25 mouse cellular contexts compared by ENCODE assay signal in the genomic region with DNA sequence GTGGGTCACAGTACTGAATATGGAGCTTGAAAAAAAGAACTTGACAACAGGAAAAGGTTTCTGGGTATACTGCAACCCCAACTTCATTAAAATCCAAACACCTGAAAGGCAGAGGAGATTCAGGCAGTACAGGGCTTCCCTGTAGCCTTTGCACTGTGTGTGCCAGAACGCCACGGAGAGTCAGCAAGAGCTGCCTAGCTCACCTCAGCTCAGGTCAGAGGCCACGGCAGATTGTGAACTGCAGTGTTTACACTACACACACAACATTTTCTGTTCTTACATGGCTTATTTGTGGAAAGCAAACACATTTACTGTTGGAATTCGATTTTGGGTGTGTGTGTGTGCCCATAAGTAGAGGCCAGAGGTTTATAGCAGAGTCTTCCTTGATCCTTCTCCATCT. TPM values are rescaled to one million over a fixed set of nuclear protein-coding genes. Genes with fewer than 3 reads are reported as not detected.
DNase-seq lines count a peak whose midpoint lies in the region; ATAC-seq and TF ChIP-seq lines count a peak whose summit lies in the region.
"Had no signal": no experiment of that assay in that cellular context is flagged by ENCODE, and none has a peak within 500 bp of the region (broad histone marks: within the 10 kb centered on the region; RNA-seq: fewer than 3 reads in every experiment).

No protein-coding gene starts in this region.

- no peak for TF ChIP-seq POLR2A in liver, adult 2 months (IDR thresholded peaks at IDR 0.05; ENCODE audit: extremely low read depth, insufficient read depth, low read length)

- no peak overlapping the region for H3K4me2 ChIP-seq in forebrain, embryonic 11.5 days (ENCODE audit: low read depth, low read length, severe bottlenecking)
- H3K4me2 ChIP-seq in forebrain, embryonic 14.5 days (ENCODE audit: low read length): no peak overlapping the region
- H3K4me2 ChIP-seq in liver, embryonic 11.5 days: no peak overlapping the region
- H3K4me2 ChIP-seq in liver, embryonic 16.5 days (ENCODE audit: low read depth, low read length): no peak overlapping the region
- H3K4me2 ChIP-seq: embryonic facial prominence, embryonic 12.5 days; forebrain, embryonic 12.5 days; forebrain, embryonic 15.5 days had no signal

- H3K27ac ChIP-seq in forebrain, embryonic 11.5 days (ENCODE audit: low read depth, low read length): no peak overlapping the region
- no peak overlapping the region for H3K27ac ChIP-seq in forebrain, embryonic 14.5 days (ENCODE audit: low read depth, low read length)
- no peak overlapping the region for H3K27ac ChIP-seq in liver, adult 2 months (replicated peaks; ENCODE audit: insufficient read depth, low read depth, low read length)
- no peak overlapping the region for H3K27ac ChIP-seq in liver, embryonic 11.5 days (ENCODE audit: low read depth, low read length)
- H3K27ac ChIP-seq in liver, embryonic 16.5 days (ENCODE audit: low read length): no peak overlapping the region
- H3K27ac ChIP-seq in limb, embryonic 10.5 days: no peak overlapping the region
- H3K27ac ChIP-seq: embryonic facial prominence, embryonic 10.5 days; embryonic facial prominence, embryonic 12.5 days; forebrain, embryonic 12.5 days; forebrain, embryonic 15.5 days had no signal

- no peak for ATAC-seq in forebrain, embryonic 11.5 days (replicated peaks; ENCODE audit: low FRiP score)
- no peak for ATAC-seq in forebrain, embryonic 14.5 days
- ATAC-seq in liver, embryonic 11.5 days (replicated peaks; ENCODE audit: low FRiP score): no peak
- ATAC-seq in liver, embryonic 16.5 days (ENCODE audit: low read depth): peak; percentile 71; the same call in 1 of the 2 replicates
- ATAC-seq: activated CD4-positive, CD25-positive, alpha-beta regulatory T cell, adult 4 months; CD4-positive, CD25-positive, alpha-beta regulatory T cell, adult 4 months; forebrain, embryonic 15.5 days; Patski had no signal

- H3K9me3 ChIP-seq in forebrain, embryonic 11.5 days (ENCODE audit: control insufficient read depth, low read length): no peaks in the 10 kb centered on the region
- H3K9me3 ChIP-seq in forebrain, embryonic 14.5 days (replicated peaks; ENCODE audit: control insufficient read depth, low read length): no peaks in the 10 kb centered on the region
- no peaks in the 10 kb centered on the region for H3K9me3 ChIP-seq in liver, embryonic 11.5 days (ENCODE audit: control insufficient read depth, low read length)
- no peaks in the 10 kb centered on the region for H3K9me3 ChIP-seq in liver, embryonic 16.5 days (replicated peaks; ENCODE audit: control insufficient read depth, low read length)
- no peaks in the 10 kb centered on the region; the same call in 1 of the 2 replicates for H3K9me3 ChIP-seq in limb, embryonic 10.5 days (replicated peaks)
- H3K9me3 ChIP-seq: embryonic facial prominence, embryonic 10.5 days; embryonic facial prominence, embryonic 12.5 days; forebrain, embryonic 12.5 days; forebrain, embryonic 15.5 days had no signal

- WGBS in forebrain, embryonic 11.5 days: 81% methylated on average over 4 of the region's 4 CpGs
- 84% methylated on average over 4 of the region's 4 CpGs for WGBS in forebrain, embryonic 14.5 days
- WGBS in liver, adult 2 months: 13% methylated on average over 4 of the region's 4 CpGs
- WGBS in liver, embryonic 11.5 days: 57% methylated on average over 4 of the region's 4 CpGs
- WGBS in liver, embryonic 16.5 days (ENCODE audit: insufficient replicate concordance): 44% methylated on average over 4 of the region's 4 CpGs
- 83% methylated on average over 4 of the region's 4 CpGs for WGBS in limb, embryonic 10.5 days

- no peak for TF ChIP-seq CTCF in liver, adult 2 months (IDR thresholded peaks at IDR 0.05; ENCODE audit: low read depth, low read length)

- no peak overlapping the region for H3K4me3 ChIP-seq in forebrain, embryonic 11.5 days (ENCODE audit: low read depth, low read length)
- H3K4me3 ChIP-seq in forebrain, embryonic 14.5 days (ENCODE audit: low read depth, low read length): no peak overlapping the region
- H3K4me3 ChIP-seq in liver, adult 2 months (ENCODE audit: insufficient read depth, low read depth, low read length): no peak overlapping the region
- no peak overlapping the region for H3K4me3 ChIP-seq in liver, embryonic 11.5 days (ENCODE audit: low read depth, low read length)
- H3K4me3 ChIP-seq in liver, embryonic 16.5 days (ENCODE audit: low read depth, low read length): no peak overlapping the region
- H3K4me3 ChIP-seq in limb, embryonic 10.5 days: no peak overlapping the region
- H3K4me3 ChIP-seq: embryonic facial prominence, embryonic 10.5 days; embryonic facial prominence, embryonic 12.5 days; forebrain, embryonic 12.5 days; forebrain, embryonic 15.5 days had no signal

- DNase-seq in forebrain, embryonic 11.5 days (ENCODE audit: low spot score): peak; percentile 9
- DNase-seq in forebrain, embryonic 14.5 days (ENCODE audit: low spot score): no peak
- DNase-seq in liver, adult 2 months (ENCODE audit: extremely low read depth, low read depth, low spot score): peak; percentile 85
- no peak for DNase-seq in liver, embryonic 11.5 days (ENCODE audit: low spot score)
- no peak for DNase-seq in heart, adult 18-20 months
- DNase-seq in limb, embryonic 10.5 days (ENCODE audit: low spot score): no peak
- DNase-seq: adrenal gland, adult 8-10 months; adrenal gland, postnatal 14 days; adrenal gland, postnatal 36 days; B cell, adult 2 months; cerebellum, adult 11-12 months; cerebellum, adult 2 months; cerebellum, adult 9-10 months; cerebellum, postnatal 10 days; cerebellum, postnatal 25 days had no signal

- no peak overlapping the region for H3K9ac ChIP-seq in forebrain, embryonic 11.5 days (ENCODE audit: low read length)
- H3K9ac ChIP-seq in forebrain, embryonic 14.5 days (ENCODE audit: low read length): no peak overlapping the region
- no peak overlapping the region for H3K9ac ChIP-seq in liver, adult 2 months (ENCODE audit: low read depth, low read length)
- no peak overlapping the region for H3K9ac ChIP-seq in liver, embryonic 11.5 days (ENCODE audit: low read depth, low read length)
- no peak overlapping the region for H3K9ac ChIP-seq in liver, embryonic 16.5 days (ENCODE audit: low read depth, low read length)
- H3K9ac ChIP-seq: embryonic facial prominence, embryonic 12.5 days; forebrain, embryonic 12.5 days; forebrain, embryonic 15.5 days had no signal

- no peaks in the 10 kb centered on the region; the same call in 1 of the 2 replicates for H3K4me1 ChIP-seq in forebrain, embryonic 11.5 days (replicated peaks; ENCODE audit: control insufficient read depth, insufficient read depth, low read length)
- H3K4me1 ChIP-seq in forebrain, embryonic 14.5 days (ENCODE audit: control insufficient read depth, insufficient read depth, low read length): no peaks in the 10 kb centered on the region
- no peaks in the 10 kb centered on the region; the same call in 1 of the 2 replicates for H3K4me1 ChIP-seq in liver, adult 2 months (ENCODE audit: control insufficient read depth, insufficient read depth, low read length)
- no peaks in the 10 kb centered on the region for H3K4me1 ChIP-seq in liver, embryonic 11.5 days (replicated peaks; ENCODE audit: control insufficient read depth, insufficient read depth, low read length)
- no peaks in the 10 kb centered on the region; the same call in 1 of the 2 replicates for H3K4me1 ChIP-seq in liver, embryonic 16.5 days (ENCODE audit: control insufficient read depth, low read depth, low read length)
- peaks cover 17% of the 10 kb centered on the region for H3K4me1 ChIP-seq in limb, embryonic 10.5 days

- H3K79me2 ChIP-seq in liver, adult 2 months (ENCODE audit: control insufficient read depth, insufficient read depth, low read length): no peaks in the 10 kb centered on the region

- H3K36me3 ChIP-seq in forebrain, embryonic 11.5 days (ENCODE audit: control insufficient read depth, insufficient read depth, low read length): no peaks in the 10 kb centered on the region
- H3K36me3 ChIP-seq in forebrain, embryonic 14.5 days (ENCODE audit: control insufficient read depth, insufficient read depth, low read length): no peaks in the 10 kb centered on the region
- H3K36me3 ChIP-seq in liver, adult 2 months (ENCODE audit: control insufficient read depth, insufficient read depth, low read length): no peaks in the 10 kb centered on the region
- H3K36me3 ChIP-seq in liver, embryonic 11.5 days (ENCODE audit: control insufficient read depth, insufficient read depth, low read length): no peaks in the 10 kb centered on the region
- no peaks in the 10 kb centered on the region for H3K36me3 ChIP-seq in liver, embryonic 16.5 days (ENCODE audit: control insufficient read depth, insufficient read depth)
- H3K36me3 ChIP-seq in limb, embryonic 10.5 days: no peaks in the 10 kb centered on the region
- H3K36me3 ChIP-seq: embryonic facial prominence, embryonic 10.5 days; embryonic facial prominence, embryonic 12.5 days; forebrain, embryonic 12.5 days; forebrain, embryonic 15.5 days; G1E had no signal

- no peaks in the 10 kb centered on the region for H3K27me3 ChIP-seq in forebrain, embryonic 11.5 days (ENCODE audit: control insufficient read depth, insufficient read depth, low read length)
- H3K27me3 ChIP-seq in forebrain, embryonic 14.5 days (replicated peaks; ENCODE audit: control insufficient read depth, insufficient read depth, low read length): no peaks in the 10 kb centered on the region
- H3K27me3 ChIP-seq in liver, adult 2 months (ENCODE audit: control insufficient read depth, insufficient read depth, low read length): no peaks in the 10 kb centered on the region
- peaks cover 5% of the 10 kb centered on the region for H3K27me3 ChIP-seq in liver, embryonic 11.5 days (replicated peaks; ENCODE audit: control insufficient read depth, insufficient read depth, low read length)
- H3K27me3 ChIP-seq in liver, embryonic 16.5 days (ENCODE audit: control insufficient read depth, insufficient read depth, low read depth, low read length): peaks cover 15% of the 10 kb centered on the region
- H3K27me3 ChIP-seq in limb, embryonic 10.5 days (ENCODE audit: low read depth, poor library complexity, severe bottlenecking): no peaks in the 10 kb centered on the region
- H3K27me3 ChIP-seq: CH12.LX; embryonic facial prominence, embryonic 12.5 days; forebrain, embryonic 12.5 days; forebrain, embryonic 15.5 days; Patski had no signal

RNA-seq across cellular contexts. Expression of a gene that starts 5.2 kb away (rescaled TPM):
- polyA plus RNA-seq in forebrain, embryonic 11.5 days (2014; fragmentation: Nextera tagmentation; extraction: Ambion mirVana): 185 and 192 TPM in 2 replicates
- 30.5 and 40.6 TPM in 2 replicates for polyA plus RNA-seq in forebrain, embryonic 14.5 days (2014; fragmentation: Nextera tagmentation; extraction: Ambion mirVana)
- 13.9 and 23.2 TPM in 2 replicates for total RNA-seq in liver, adult 2 months (2014; rRNA removed)
- 28.2 and 44.3 TPM in 2 replicates for polyA plus RNA-seq in liver, adult 2 months (2012; rRNA removed)
- polyA plus RNA-seq in liver, embryonic 11.5 days (2014; fragmentation: Nextera tagmentation; extraction: Ambion mirVana): 27.5 and 29.4 TPM in 2 replicates
- polyA plus RNA-seq in liver, embryonic 16.5 days (2015; fragmentation: Nextera tagmentation; extraction: Ambion mirVana): 1.2 and 1.9 TPM in 2 replicates
- total RNA-seq in heart, adult 18-20 months (2021): 10 to 100 TPM; 23.9 to 26.0 TPM
- polyA plus RNA-seq in limb, embryonic 10.5 days (2016; fragmentation: Nextera tagmentation; extraction: Ambion mirVana): 143 and 161 TPM in 2 replicates
- total RNA-seq: CH12.LX, G1E had no signal
- polyA plus RNA-seq: activated CD4-positive, CD25-positive, alpha-beta regulatory T cell, adult 4 months; CD4-positive, CD25-positive, alpha-beta regulatory T cell, adult 4 months; G1E had no signal

Comparison
In these comparisons a context has a peak if more than half of its experiments do, and no peak if none do; other contexts are left out.
1. DNase-seq: peak in forebrain, embryonic 11.5 days (single experiment) and liver, adult 2 months (single experiment); none in forebrain, embryonic 14.5 days (single experiment), liver, embryonic 11.5 days (single experiment), heart, adult 18-20 months (0 of 2) and limb, embryonic 10.5 days (single experiment).